Mouse (Mus musculus) heart, embryonic 13.5 days (tissue): ENCODE measurements around the gene Cltb. TPM values are rescaled to one million over a fixed set of nuclear protein-coding genes. Genes with fewer than 3 reads are reported as not detected.
"Not testable (repeated sequence)": the region's sequence is repeated elsewhere in the genome, so short reads cannot be mapped to it uniquely, and the experiment has no call there.

Experiments used
- ATAC-seq: fragments of 200-750 bp; cut with Nextera tagmentation; 2 replicates; pipeline ENCODE4 v1.8.0; 2017; ENCODE audit warnings: moderate TSS enrichment; ENCODE audit not compliant: insufficient number of reproducible peaks, low FRiP score, low TSS enrichment; ENCODE audit errors: extremely low read depth
- H3K27ac ChIP-seq: fragments of 300-500 bp; sonication (generic); replicated peaks from 2 replicates; pipeline ENCODE4 v1.5.1; 2015; ENCODE audit warnings: moderate library complexity, mild to moderate bottlenecking, inconsistent platforms
- H3K27me3 ChIP-seq: fragments of 300-500 bp; sonication (generic); replicated peaks from 2 replicates; pipeline ENCODE4 v1.6.1; 2015; ENCODE audit warnings: mild to moderate bottlenecking, inconsistent platforms
- H3K36me3 ChIP-seq: fragments of 300-500 bp; sonication (generic); 2 replicates; pipeline ENCODE4 v1.6.1; 2015; ENCODE audit warnings: mild to moderate bottlenecking, inconsistent platforms
- H3K4me1 ChIP-seq: fragments of 300-500 bp; sonication (generic); 2 replicates; pipeline ENCODE4 v1.6.1; 2015; ENCODE audit warnings: inconsistent platforms
- H3K4me2 ChIP-seq: fragments of 300-500 bp; sonication (generic); 2 replicates; pipeline ENCODE4 v1.6.1; 2015; ENCODE audit warnings: inconsistent platforms, mild to moderate bottlenecking, moderate library complexity
- H3K4me3 ChIP-seq: fragments of 300-500 bp; sonication (generic); 2 replicates; pipeline ENCODE4 v1.5.1; 2015; ENCODE audit warnings: moderate library complexity, mild to moderate bottlenecking, inconsistent platforms
- H3K9ac ChIP-seq: fragments of 300-500 bp; sonication (generic); 2 replicates; pipeline ENCODE4 v1.6.1; 2015; ENCODE audit warnings: inconsistent platforms, mild to moderate bottlenecking, moderate library complexity
- H3K9me3 ChIP-seq: fragments of 300-500 bp; sonication (generic); 2 replicates; pipeline ENCODE4 v1.6.1; 2016; ENCODE audit warnings: inconsistent platforms
- WGBS: fragments of 180-500 bp; shearing (Covaris S2); methylation state at CpG from one replicate; pipeline ENCODE4 v1.1.7; 2015; ENCODE audit warnings: mixed read lengths; 5-methylcytosine and 5-hydroxymethylcytosine counted together
- polyA plus RNA-seq: library from polyadenylated mRNA; unstranded; fragments of >200 nt; fragmentation: Nextera tagmentation; extraction: Ambion mirVana; gene quantifications from 2 replicates; pipeline ENCODE4 v1.2.1, GENCODE M21; 2015

Gene Cltb
- 44.6 and 50.3 TPM in 2 replicates for polyA plus RNA-seq

DNA sequence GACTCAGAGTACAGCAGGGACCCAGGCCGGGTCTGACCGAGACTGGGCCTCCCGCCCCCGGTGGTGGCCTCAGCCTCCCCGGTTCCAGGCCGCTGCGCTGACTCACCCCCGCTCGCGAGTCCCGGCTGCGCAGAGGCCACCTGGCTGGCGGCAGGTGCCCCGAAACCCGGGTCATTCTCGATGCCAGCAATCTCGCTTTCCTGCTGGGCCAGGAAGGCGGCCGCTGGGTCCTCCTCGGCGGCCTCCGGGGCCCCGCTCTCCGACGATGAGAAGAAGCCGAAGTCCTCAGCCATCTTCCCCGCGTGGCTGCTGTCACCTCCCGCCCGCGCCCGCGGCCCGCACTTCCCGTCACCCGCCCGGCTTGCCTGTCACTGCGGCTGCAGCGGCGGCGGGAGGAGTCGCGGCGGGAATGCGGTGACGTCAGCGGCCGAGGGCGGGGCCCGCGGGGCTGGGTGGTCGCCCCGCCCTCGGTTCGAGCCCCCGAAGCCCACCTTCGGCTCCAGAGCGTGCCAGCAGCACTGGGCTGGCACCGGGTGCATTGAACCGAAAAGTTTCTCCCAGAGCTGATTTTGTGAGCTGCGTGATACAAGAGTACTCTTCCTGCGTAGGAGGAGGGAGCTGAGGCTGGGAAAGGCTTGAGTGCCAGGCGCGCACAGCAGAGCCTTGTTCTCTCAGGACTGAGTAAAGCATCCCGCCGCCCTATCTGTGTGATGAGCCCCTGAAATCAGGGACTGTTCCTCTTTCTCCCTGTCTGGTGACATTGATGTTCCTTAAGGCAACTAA is at the start of gene Cltb:
Gene Cltb, minus strand, starts transcription at position 373 of the 783 bp plus-strand sequence.
- no peaks in the 10 kb centered on the region for H3K27me3 ChIP-seq
- H3K9me3 ChIP-seq = no peaks in the 10 kb centered on the region
- peak; percentile 73 for ATAC-seq
- peaks cover 6% of the 10 kb centered on the region for H3K36me3 ChIP-seq
- peak within 1 kb of the TSS; percentile 97 for H3K4me2 ChIP-seq
- H3K4me3 ChIP-seq = peak within 1 kb of the TSS; percentile 87
- H3K9ac ChIP-seq = peak within 1 kb of the TSS; percentile 93
- WGBS = 1% methylated on average over 66 of the region's 66 CpGs
- peaks cover 32% of the 10 kb centered on the region for H3K4me1 ChIP-seq
- H3K27ac ChIP-seq = peak within 1 kb of the TSS; percentile 74

DNA sequence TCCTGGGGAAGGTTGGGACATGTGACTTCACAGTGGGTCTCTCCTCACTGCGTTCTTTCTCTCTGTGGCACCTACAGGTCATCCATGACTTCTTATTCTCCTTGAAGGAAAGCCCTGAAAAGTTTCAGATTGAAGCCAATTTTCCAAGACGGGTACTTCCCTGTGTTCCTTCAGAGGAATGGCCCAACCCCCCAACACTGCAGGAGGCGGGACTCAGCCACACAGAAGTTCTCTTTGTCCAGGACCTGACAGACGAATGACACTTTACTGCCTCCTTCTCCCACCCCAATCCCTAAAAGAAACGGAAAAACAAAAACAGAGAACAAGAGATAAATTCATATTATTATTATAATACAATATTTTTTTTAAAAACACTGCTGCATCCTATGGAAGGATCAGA is 49.7 kb upstream of the Cltb start:
- Histone ChIP-seq H3K36me3 (peaks cover 96% of the 10 kb centered on the region), H3K4me3 (no peak overlapping the region), H3K9ac (no peak overlapping the region), H3K9me3 (no peaks in the 10 kb centered on the region), H3K27me3 (no peaks in the 10 kb centered on the region), H3K27ac (no peak overlapping the region), H3K4me2 (no peak overlapping the region), H3K4me1 (no peaks in the 10 kb centered on the region)
- WGBS = 78% methylated on average over 5 of the region's 5 CpGs
- no peak for ATAC-seq

DNA sequence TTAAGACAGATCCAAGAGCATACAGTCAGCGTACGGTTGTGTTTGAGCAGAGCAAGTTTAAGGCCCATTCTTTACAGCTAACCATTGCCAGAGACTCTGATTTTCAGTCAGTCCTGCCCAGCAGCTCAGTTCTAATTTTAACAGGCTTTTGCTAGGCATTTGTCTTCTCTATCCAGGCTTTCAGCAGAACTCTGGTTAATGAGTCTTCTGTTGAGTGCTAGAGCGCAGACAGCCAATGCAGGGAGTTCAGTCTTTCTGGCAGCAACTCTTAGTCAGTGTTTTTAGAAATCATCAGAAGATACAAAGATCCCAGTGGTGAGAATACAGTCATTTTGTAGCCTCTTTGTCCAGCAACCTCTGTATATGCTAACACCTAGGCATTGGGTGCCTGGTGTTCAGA is 39.3 kb upstream of the Cltb start:
- Histone ChIP-seq H3K36me3 (peaks cover 100% of the 10 kb centered on the region), H3K4me1 (no peaks in the 10 kb centered on the region), H3K9ac (no peak overlapping the region), H3K9me3 (no peaks in the 10 kb centered on the region), H3K4me3 (no peak overlapping the region), H3K4me2 (no peak overlapping the region), H3K27me3 (no peaks in the 10 kb centered on the region), H3K27ac (no peak overlapping the region)
- 89% methylated on average over 3 of the region's 3 CpGs for WGBS
- ATAC-seq = no peak

DNA sequence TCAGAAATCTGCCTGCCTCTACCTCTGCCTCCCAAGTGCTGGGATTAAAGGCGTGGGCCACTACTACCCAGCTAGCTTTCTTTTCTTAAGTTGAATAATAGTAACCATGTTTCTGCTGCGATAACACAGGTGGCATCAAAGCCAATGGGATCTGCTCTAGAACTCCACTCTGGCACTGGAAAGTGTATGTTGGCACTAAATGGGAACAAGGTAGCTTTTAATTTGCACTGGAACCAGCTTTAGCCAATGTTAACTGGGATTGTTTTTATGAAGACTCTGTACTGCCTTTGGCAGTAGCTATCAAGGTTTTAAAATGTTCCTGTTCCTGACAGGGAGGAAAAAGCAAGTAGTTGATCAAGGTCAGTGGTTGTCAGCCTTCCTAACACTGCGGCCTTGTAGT is 23.9 kb upstream of the Cltb start:
- Histone ChIP-seq H3K4me3 (no peak overlapping the region), H3K4me2 (no peak overlapping the region), H3K4me1 (peaks cover 4% of the 10 kb centered on the region; the same call in 1 of the 2 replicates), H3K9me3 (no peaks in the 10 kb centered on the region), H3K27me3 (no peaks in the 10 kb centered on the region), H3K9ac (no peak overlapping the region), H3K36me3 (peaks cover 62% of the 10 kb centered on the region), H3K27ac (no peak overlapping the region)
- ATAC-seq = no peak
- WGBS = 93% methylated on average over 3 of the region's 3 CpGs

DNA sequence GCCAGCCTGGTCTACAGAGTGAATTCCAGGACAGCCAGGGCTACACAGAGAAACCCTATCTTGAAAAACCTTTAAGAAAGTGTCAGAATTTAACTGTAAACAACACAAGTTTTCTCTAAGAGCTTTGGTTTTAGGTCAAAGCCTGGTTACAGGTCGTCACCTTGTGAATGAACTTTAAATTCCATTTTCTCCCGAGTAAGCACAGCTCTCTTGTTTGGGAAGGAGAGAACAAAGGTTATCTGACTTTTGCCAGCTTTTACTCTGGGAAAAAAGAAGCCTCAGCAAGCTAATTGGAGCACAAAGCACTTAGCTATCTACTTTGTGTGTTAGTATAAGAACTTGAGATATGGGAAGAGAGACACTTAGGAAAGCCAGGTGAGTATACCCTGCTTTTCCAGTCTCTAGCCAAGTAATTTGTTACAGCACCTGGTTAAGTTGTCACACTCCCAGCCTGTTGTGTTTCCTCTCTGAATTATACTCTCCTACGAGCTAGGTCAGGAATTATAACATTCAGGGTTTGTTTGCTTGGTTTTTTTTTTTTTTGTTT is 21.7 kb upstream of the Cltb start:
- no peak overlapping the region for H3K4me2 ChIP-seq
- no peak overlapping the region for H3K27ac ChIP-seq
- peaks cover 4% of the 10 kb centered on the region; the same call in 1 of the 2 replicates for H3K4me1 ChIP-seq
- ATAC-seq = no peak
- no peak overlapping the region for H3K4me3 ChIP-seq
- no peak overlapping the region for H3K9ac ChIP-seq
- peaks cover 51% of the 10 kb centered on the region for H3K36me3 ChIP-seq
- no peaks in the 10 kb centered on the region for H3K27me3 ChIP-seq
- WGBS = 57% methylated on average over 3 of the region's 3 CpGs
- H3K9me3 ChIP-seq = no peaks in the 10 kb centered on the region

DNA sequence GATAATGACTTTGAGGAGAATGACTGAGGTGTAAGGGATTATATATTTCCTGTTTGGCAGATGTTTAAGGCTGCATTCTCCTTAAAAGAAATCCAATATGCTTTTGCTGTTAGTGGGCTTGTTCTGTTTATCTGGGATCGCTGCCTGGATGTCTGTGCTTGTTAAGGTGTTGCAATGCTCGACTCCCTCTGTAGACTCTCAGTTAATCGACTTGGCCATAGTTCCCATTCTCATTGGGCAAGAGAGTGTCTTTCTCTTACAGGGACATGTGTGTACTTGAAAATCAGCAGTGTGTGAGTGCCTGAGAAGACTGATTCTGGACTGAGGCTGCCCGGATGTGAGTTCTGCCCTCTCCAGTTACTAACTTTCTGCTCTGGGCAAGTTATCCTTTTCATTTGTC is 18.0 kb upstream of the Cltb start:
- Histone ChIP-seq H3K9me3 (no peaks in the 10 kb centered on the region), H3K36me3 (peaks cover 38% of the 10 kb centered on the region), H3K9ac (no peak overlapping the region), H3K4me3 (no peak overlapping the region), H3K27ac (no peak overlapping the region), H3K27me3 (no peaks in the 10 kb centered on the region), H3K4me1 (peaks cover 9% of the 10 kb centered on the region; the same call in 1 of the 2 replicates), H3K4me2 (no peak overlapping the region)
- WGBS = 74% methylated on average over 4 of the region's 4 CpGs
- no peak for ATAC-seq

DNA sequence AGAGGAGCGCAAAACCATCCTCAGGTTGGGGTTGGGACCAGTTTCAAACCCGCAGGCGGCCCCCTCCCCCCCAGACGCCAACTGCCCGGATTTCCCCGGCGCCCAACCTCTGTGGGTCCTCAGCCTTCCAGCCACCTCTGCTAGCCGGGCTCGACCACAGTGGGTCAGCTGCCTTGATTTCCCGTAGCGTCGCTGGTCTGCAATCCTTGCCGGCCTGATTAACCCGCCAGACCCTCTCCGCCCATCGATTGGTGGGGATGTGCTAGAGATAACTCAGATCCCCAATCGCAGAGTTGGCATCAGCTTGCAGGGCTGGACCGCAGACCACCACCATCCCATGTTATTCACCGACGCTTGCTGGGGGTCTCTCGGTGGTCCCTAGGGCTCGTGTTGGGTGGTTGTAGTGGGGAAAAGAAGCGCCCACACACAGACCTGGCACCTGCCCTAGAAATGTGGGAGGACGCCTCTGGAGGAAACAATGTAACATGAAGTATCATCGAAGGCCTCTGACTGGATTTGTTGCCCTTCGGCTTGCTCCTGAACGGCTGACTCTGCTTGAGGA is 10.9 kb upstream of the Cltb start:
- peaks cover 27% of the 10 kb centered on the region for H3K4me1 ChIP-seq
- peak overlapping the region; percentile 98 for H3K4me3 ChIP-seq
- H3K4me2 ChIP-seq = peak overlapping the region; percentile 91
- H3K36me3 ChIP-seq = peaks cover 6% of the 10 kb centered on the region; the same call in 1 of the 2 replicates
- H3K9ac ChIP-seq = peak overlapping the region; percentile 99
- WGBS = 1% methylated on average over 27 of the region's 27 CpGs
- 0 out of 2 replicates have a peak, but pooled peaks cover 4% of the 10 kb centered on the region for H3K27me3 ChIP-seq
- H3K27ac ChIP-seq = peak overlapping the region; percentile 83
- no peaks in the 10 kb centered on the region for H3K9me3 ChIP-seq
- ATAC-seq = peak; percentile 23; the same call in 1 of the 2 replicates

DNA sequence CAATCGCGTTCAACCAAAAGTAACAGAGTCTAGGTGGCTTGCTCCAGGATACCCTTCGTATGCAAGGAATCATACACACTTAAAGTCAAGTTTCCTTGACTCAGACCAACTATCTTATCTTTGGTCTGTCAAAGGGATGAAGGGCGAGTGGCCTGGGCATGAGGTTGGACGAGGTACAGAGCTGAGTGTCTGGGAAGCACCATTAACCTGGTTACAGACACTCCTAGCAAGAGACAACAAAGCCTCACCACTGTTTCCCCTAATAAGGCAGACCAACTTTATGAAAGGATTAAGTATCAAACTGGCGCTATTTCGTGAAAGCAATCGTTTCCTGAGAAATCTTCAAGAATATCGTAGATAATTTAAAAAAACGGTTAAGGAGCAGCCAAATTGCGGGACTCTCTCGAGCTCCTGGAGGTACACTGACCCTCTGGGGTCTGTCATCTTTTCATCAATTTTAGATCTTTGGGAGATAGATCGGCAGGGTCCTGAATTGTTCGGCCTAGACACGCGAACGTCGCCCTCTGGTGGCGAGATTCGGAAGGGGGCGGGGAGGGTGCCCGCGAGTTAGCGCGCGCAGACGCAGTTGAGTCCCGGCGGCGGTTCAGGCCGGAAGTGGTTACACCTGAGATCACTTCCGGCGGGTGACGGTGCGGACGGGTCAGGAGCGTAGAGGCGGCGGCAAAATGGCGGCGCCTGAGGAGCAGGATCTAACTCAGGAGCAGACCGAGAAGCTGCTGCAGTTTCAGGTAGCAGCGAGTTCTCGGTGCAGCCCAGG is 10.2 kb upstream of the Cltb start, which contains the start of gene Faf2:
Gene Faf2, plus strand, starts transcription at position 630 of the 778 bp plus-strand sequence.
- ATAC-seq = peak; percentile 97
- WGBS = 8% methylated on average over 44 of the region's 44 CpGs
- H3K9ac ChIP-seq = peak within 1 kb of the TSS; percentile 99
- H3K4me3 ChIP-seq = peak within 1 kb of the TSS; percentile 98
- H3K4me1 ChIP-seq = peaks cover 27% of the 10 kb centered on the region
- H3K27ac ChIP-seq = peak within 1 kb of the TSS; percentile 83
- H3K4me2 ChIP-seq = peak within 1 kb of the TSS; percentile 91
- H3K9me3 ChIP-seq = no peaks in the 10 kb centered on the region
- peaks cover 6% of the 10 kb centered on the region; the same call in 1 of the 2 replicates for H3K36me3 ChIP-seq
- H3K27me3 ChIP-seq = 0 out of 2 replicates have a peak, but pooled peaks cover 4% of the 10 kb centered on the region

DNA sequence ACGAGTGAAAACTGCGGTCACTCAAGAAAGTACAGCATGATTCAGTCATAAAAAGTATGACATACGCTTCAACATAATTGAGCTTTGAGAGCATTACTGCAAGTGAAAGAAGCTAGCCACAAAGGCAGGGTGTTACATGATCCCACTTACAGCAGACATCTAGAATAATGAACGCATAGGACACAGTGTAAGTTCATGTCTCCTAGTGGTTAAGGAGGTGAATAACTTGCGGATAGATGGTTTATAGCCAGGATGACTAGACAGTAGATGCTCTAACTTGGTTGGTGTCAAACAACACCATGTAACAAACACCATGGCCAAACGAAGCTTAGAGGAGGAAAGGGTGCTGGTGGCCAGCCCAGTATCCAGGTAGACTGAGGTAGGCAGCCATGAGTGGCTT is 5.9 kb upstream of the Cltb start:
- WGBS = 61% methylated on average over 6 of the region's 6 CpGs
- H3K4me2 ChIP-seq = no peak overlapping the region
- H3K4me1 ChIP-seq = peaks cover 4% of the 10 kb centered on the region; the same call in 1 of the 2 replicates
- no peak overlapping the region for H3K9ac ChIP-seq
- 0 out of 2 replicates have a peak, but pooled peaks cover 4% of the 10 kb centered on the region for H3K27me3 ChIP-seq
- no peak for ATAC-seq
- H3K36me3 ChIP-seq = no peaks in the 10 kb centered on the region
- no peak overlapping the region for H3K27ac ChIP-seq
- no peaks in the 10 kb centered on the region for H3K9me3 ChIP-seq
- no peak overlapping the region for H3K4me3 ChIP-seq

DNA sequence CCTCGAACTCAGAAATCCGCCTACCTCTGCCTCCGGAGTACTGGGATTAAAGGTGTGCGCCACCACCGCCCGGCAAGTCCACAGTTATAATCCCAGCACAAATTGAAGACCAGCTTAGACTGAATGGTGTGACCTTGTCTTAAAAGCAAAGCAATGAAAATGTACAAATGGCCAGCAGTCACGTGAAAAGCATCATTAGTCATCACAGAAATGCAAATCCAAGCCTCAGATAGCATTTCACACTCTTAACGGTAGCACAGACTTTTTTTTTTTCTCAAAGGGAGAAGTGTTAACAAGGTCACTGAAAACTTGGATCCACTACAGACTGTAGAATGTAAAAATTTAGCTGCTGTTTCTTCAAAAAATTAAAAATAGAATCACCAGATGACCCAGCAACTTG is 5.2 kb upstream of the Cltb start:
- no peak overlapping the region for H3K9ac ChIP-seq
- no peak for ATAC-seq
- H3K9me3 ChIP-seq = no peaks in the 10 kb centered on the region
- H3K27me3 ChIP-seq = 0 out of 2 replicates have a peak, but pooled peaks cover 4% of the 10 kb centered on the region
- no peak overlapping the region for H3K27ac ChIP-seq
- no peak overlapping the region for H3K4me2 ChIP-seq
- H3K4me1 ChIP-seq = peaks cover 7% of the 10 kb centered on the region
- WGBS = 74% methylated on average over 8 of the region's 8 CpGs
- no peak overlapping the region for H3K4me3 ChIP-seq
- H3K36me3 ChIP-seq = no peaks in the 10 kb centered on the region

DNA sequence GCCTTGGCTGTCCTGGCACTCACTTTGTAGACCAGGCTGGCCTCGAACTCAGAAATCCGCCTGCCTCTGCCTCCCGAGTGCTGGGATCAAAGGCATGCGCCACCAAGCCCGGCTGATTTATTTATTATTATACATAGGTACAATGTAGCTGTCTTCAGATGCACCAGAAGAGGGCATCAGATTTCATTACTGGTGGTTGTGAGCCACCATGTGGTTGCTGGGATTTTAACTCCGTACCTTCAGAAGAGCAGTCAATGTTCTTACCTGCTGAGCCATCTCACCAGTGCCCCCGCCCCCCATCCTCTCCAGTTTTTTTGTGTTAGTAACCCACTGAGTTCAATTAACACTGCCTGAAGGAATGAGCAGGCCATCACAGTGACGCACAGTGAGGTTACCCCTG is 2.0 kb upstream of the Cltb start:
- H3K27ac ChIP-seq, H3K36me3 ChIP-seq, H3K9me3 ChIP-seq, H3K27me3 ChIP-seq, H3K4me3 ChIP-seq, H3K9ac ChIP-seq, H3K4me2 ChIP-seq, ATAC-seq: not testable (repeated sequence)
- 81% methylated on average over 8 of the region's 8 CpGs for WGBS
- H3K4me1 ChIP-seq = peaks cover 32% of the 10 kb centered on the region
